Mouse (Mus musculus): ENCODE results near the gene Omp. TPM values are rescaled to one million over a fixed set of nuclear protein-coding genes. Genes with fewer than 3 reads are reported as not detected.
"Not testable (repeated sequence)": the region's sequence is repeated elsewhere in the genome, so short reads cannot be mapped to it uniquely, and the experiment has no call there.

The Omp gene
- 1 to 10 TPM; 1.1 to 1.2 TPM for total RNA-seq (2021)
- long read RNA-seq = 0 reads

GRCm38 (mm10) chr7:98145402-98145801, at the start of gene Omp:
Omp (minus strand) TSS chr7:98145502.
- no peak for DNase-seq (ENCODE audit: low spot score in 2 of 2)

- no peak for DNase-seq (ENCODE audit: low spot score in 2 of 2)
These were observed 48.9 kb upstream of the Omp start for GRCm38 (mm10) chr7:98194026-98194792.

GRCm38 (mm10) chr7:98193515-98194025, 48.3 kb upstream of the Omp start:
- DNase-seq (ENCODE audit: low spot score in 2 of 2) = peak in 1 of 2 experiments; percentile 30

GRCm38 (mm10) chr7:98191571-98192250, 46.4 kb upstream of the Omp start:
- no peak for DNase-seq (ENCODE audit: low spot score in 2 of 2)

GRCm38 (mm10) chr7:98190578-98190977, 45.3 kb upstream of the Omp start:
- no peak for DNase-seq (ENCODE audit: low spot score in 2 of 2)

- no peak for DNase-seq (ENCODE audit: low spot score in 2 of 2)
These were observed 44.4 kb upstream of the Omp start for GRCm38 (mm10) chr7:98189745-98190144.

GRCm38 (mm10) chr7:98188680-98189079, 43.4 kb upstream of the Omp start:
- no peak for DNase-seq (ENCODE audit: low spot score in 2 of 2)

GRCm38 (mm10) chr7:98188238-98188637, 42.9 kb upstream of the Omp start:
- DNase-seq (ENCODE audit: low spot score in 2 of 2) = no peak

- not testable (repeated sequence) for DNase-seq (ENCODE audit: low spot score in 2 of 2)
These were observed 42.0 kb upstream of the Omp start for GRCm38 (mm10) chr7:98187332-98187731.

GRCm38 (mm10) chr7:98186637-98187036, 41.3 kb upstream of the Omp start:
- peak in 1 of 2 experiments; percentile 44 for DNase-seq (ENCODE audit: low spot score in 2 of 2)

GRCm38 (mm10) chr7:98185326-98185725, 40.0 kb upstream of the Omp start:
- DNase-seq (ENCODE audit: low spot score in 2 of 2) = peak in 1 of 2 experiments; percentile 38

- DNase-seq (ENCODE audit: low spot score in 2 of 2) = no peak
These were observed 33.4 kb upstream of the Omp start for GRCm38 (mm10) chr7:98178560-98179231.

GRCm38 (mm10) chr7:98177929-98178559, 32.7 kb upstream of the Omp start, which contains the start of gene Capn5:
Capn5 (minus strand) TSS chr7:98178274.
- DNase-seq (ENCODE audit: low spot score in 2 of 2) = peak in 1 of 2 experiments; percentile 55

- no peak for DNase-seq (ENCODE audit: low spot score in 2 of 2)
These were observed 32.2 kb upstream of the Omp start for GRCm38 (mm10) chr7:98177566-98177928.

- no peak for DNase-seq (ENCODE audit: low spot score in 2 of 2)
These were observed 31.8 kb upstream of the Omp start for GRCm38 (mm10) chr7:98177071-98177485.

GRCm38 (mm10) chr7:98176322-98177070, 31.2 kb upstream of the Omp start:
- DNase-seq (ENCODE audit: low spot score in 2 of 2) = no peak

GRCm38 (mm10) chr7:98174883-98175755, 29.8 kb upstream of the Omp start:
- DNase-seq (ENCODE audit: low spot score in 2 of 2) = no peak

GRCm38 (mm10) chr7:98173408-98173807, 28.1 kb upstream of the Omp start:
- no peak for DNase-seq (ENCODE audit: low spot score in 2 of 2)

GRCm38 (mm10) chr7:98172661-98173060, 27.4 kb upstream of the Omp start:
- no peak for DNase-seq (ENCODE audit: low spot score in 2 of 2)
